Mouse (Mus musculus): ENCODE results near the gene Arpc4. TPM values are rescaled to one million over a fixed set of nuclear protein-coding genes. Genes with fewer than 3 reads are reported as not detected.

Arpc4 gene
- polyA plus RNA-seq, 1 experiment from 2014 or later: 241 TPM

GRCm38 (mm10) chr6:113384351-113384927 lies 6.5 kb downstream of the Arpc4 start:
- in situ Hi-C loops (cut with MboI; ENCODE audit: low pct_unique_long_range_greater_than_20kb): no loop called here
- DNase-seq (ENCODE audit: low read depth, low spot score) (no peak), ATAC-seq (no peak)
- no peak for TF ChIP-seq CTCF (IDR thresholded peaks at IDR 0.05)
- ChIA-PET POLR2A (no interaction called here), CTCF (interaction anchor here (1.7 kb wide), 1 partner anchor 18 kb away, joined by 3 read pairs; no protein-coding TSS in a partner anchor)
- H3K27me3 ChIP-seq: no peaks in the 10 kb centered on the region

- in situ Hi-C loops (cut with MboI; ENCODE audit: low pct_unique_long_range_greater_than_20kb): no loop called here
- ChIA-PET POLR2A (no interaction called here), CTCF (interaction anchor here (1.7 kb wide), 1 partner anchor 18 kb away, joined by 3 read pairs; no protein-coding TSS in a partner anchor)
- no peak for ATAC-seq
- no peaks in the 10 kb centered on the region for H3K27me3 ChIP-seq
- no peak for TF ChIP-seq CTCF (IDR thresholded peaks at IDR 0.05)
- DNase-seq (ENCODE audit: low read depth, low spot score): no peak
Measured at GRCm38 (mm10) chr6:113385160-113385714, 7.3 kb downstream of the Arpc4 start.

GRCm38 (mm10) chr6:113386025-113386424 lies 8.1 kb downstream of the Arpc4 start:
- no peaks in the 10 kb centered on the region for H3K27me3 ChIP-seq
- CTCF ChIA-PET: no interaction called here
- DNase-seq (ENCODE audit: low read depth, low spot score) (no peak), ATAC-seq (no peak)
- in situ Hi-C loops (cut with MboI; ENCODE audit: low pct_unique_long_range_greater_than_20kb): no loop called here
- no peak for TF ChIP-seq CTCF (IDR thresholded peaks at IDR 0.05)
- POLR2A ChIA-PET: no interaction called here

DNA sequence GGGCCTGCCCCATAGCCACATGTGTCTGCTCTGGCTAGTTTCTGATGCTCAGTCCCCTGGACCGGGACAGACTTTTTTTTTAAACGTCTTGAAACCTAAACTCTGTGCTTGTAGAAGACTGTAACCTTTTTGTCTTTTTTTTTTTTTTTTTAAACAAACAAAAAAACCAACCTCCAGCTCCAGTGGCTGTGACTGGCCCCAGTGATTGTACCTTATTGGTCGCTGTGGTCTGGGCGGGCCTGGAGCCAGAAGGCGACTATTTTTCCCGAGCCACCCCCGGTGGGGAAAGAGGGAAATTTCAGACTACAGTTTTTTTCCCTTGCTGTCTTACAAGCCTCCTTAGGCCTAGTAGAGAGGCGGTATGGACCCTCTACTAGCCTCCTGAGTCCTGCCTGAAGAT lies 11.0 kb downstream of the Arpc4 start, which contains the start of gene Ttll3:
TSS of gene Ttll3 (plus strand) at position 301 of the 400 bp plus-strand sequence.
- ChIA-PET POLR2A (interaction anchor here (1.9 kb wide), 1 partner anchor 10 kb away, joined by 5 read pairs; no protein-coding TSS in a partner anchor), CTCF (no interaction called here)
- TF ChIP-seq CTCF (IDR thresholded peaks at IDR 0.05): no peak
- in situ Hi-C loops (cut with MboI; ENCODE audit: low pct_unique_long_range_greater_than_20kb): no loop called here
- no peaks in the 10 kb centered on the region for H3K27me3 ChIP-seq
- ATAC-seq (no peak), DNase-seq (ENCODE audit: low read depth, low spot score) (no peak)

DNA sequence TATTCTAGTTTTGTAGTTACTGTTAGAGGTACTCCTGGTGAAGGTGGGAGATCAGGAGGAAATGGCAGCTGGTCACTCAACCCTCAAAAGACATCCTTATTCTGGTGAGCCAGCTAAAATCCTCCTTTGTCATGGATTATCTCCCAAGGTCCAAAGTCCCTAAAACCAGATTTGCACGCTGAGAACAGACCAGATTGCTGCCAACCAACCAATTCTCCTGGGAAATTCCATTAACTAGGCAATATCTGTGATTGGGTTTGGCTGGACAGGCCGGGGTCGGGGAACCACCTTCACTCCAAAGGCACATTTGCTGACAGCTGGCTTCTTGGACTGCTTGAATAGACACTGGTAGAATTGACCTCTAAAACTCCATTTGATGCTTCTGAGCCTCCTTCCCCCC lies 12.8 kb downstream of the Arpc4 start:
- in situ Hi-C loops (cut with MboI; ENCODE audit: low pct_unique_long_range_greater_than_20kb): no loop called here
- CTCF ChIA-PET: interaction anchor here (0.9 to 1.3 kb wide), 4 partner anchors 9 to 16 kb away, joined by 3 read pairs; no protein-coding TSS in a partner anchor
- no peak for DNase-seq (ENCODE audit: low read depth, low spot score)
- POLR2A ChIA-PET: interaction anchor here (1.0 to 1.6 kb wide), 3 partner anchors 12 to 22 kb away, joined by 3 to 4 read pairs (median 3); no protein-coding TSS in a partner anchor
- no peaks in the 10 kb centered on the region for H3K27me3 ChIP-seq
- no peak for ATAC-seq
- TF ChIP-seq CTCF (IDR thresholded peaks at IDR 0.05): no peak

DNA sequence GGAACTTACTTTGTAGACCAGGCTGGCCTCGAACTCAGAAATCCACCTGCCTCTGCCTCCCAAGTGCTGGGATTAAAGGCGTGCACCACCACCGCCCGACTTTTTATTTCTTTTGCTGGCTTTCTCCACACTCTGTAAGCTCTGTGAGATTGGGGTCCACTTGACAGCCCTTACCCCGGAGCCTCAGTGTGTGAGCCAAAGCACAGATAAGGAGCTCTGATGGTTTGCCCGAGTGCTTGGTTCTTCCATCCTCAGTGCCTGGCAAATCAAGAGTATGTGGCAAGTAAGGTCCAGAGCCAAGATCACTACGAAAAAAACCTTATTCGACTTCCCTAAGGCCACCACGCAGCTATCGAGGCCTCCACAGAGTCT lies 14.1 kb downstream of the Arpc4 start:
- ChIA-PET POLR2A (interaction anchor here (1.6 kb wide), 1 partner anchor 23 kb away, joined by 3 read pairs; no protein-coding TSS in a partner anchor), CTCF (interaction anchor here (0.9 to 1.4 kb wide), 2 partner anchors 10 to 179 kb away, joined by 3 to 5 read pairs; no protein-coding TSS in a partner anchor)
- H3K27me3 ChIP-seq: no peaks in the 10 kb centered on the region
- DNase-seq (ENCODE audit: low read depth, low spot score) (no peak), ATAC-seq (no peak)
- TF ChIP-seq CTCF (IDR thresholded peaks at IDR 0.05): no peak
- in situ Hi-C loops (cut with MboI; ENCODE audit: low pct_unique_long_range_greater_than_20kb): no loop called here

DNA sequence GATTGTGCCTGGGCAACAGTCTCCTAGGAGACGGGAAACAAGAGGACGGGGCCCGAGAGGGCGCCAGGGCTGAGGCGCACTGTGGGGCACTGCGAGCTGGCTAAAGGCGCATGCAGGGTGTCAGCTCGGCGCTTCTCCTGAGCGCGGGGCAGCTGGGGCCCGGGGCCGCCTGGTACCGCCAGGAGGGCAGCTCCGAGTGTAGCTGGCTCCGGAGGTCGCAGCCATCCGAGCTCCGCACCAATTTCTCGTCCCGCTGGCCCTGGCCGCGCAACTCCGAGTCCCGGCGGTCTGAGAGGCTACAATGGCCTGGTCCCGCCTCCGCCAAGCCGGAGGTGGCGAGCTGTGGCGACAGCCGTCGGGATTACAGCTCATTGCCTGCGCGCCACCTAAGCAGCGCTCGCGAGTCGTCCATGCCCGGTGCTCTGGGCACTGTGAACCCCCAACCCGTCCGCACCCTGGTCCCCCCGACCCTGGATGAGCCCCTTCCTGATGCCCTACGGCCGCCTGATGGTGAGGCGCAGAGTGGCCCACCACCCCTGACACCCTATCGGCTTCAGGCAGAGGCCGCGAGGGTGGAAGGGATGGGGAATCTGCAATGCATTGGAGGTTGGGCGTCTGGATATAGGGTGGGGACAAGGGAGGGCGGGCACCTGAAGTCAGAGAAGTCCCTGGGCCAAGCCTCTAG lies 14.6 kb downstream of the Arpc4 start:
- CTCF ChIA-PET: interaction anchor here (0.9 to 1.4 kb wide), 3 partner anchors 10 to 178 kb away, joined by 3 to 5 read pairs (median 3); no protein-coding TSS in a partner anchor
- TF ChIP-seq CTCF (IDR thresholded peaks at IDR 0.05): no peak
- in situ Hi-C loops (cut with MboI; ENCODE audit: low pct_unique_long_range_greater_than_20kb): no loop called here
- no peaks in the 10 kb centered on the region for H3K27me3 ChIP-seq
- ATAC-seq (no peak), DNase-seq (ENCODE audit: low read depth, low spot score) (no peak)
- POLR2A ChIA-PET: interaction anchor here (1.6 kb wide), 1 partner anchor 24 kb away, joined by 3 read pairs; no protein-coding TSS in a partner anchor

DNA sequence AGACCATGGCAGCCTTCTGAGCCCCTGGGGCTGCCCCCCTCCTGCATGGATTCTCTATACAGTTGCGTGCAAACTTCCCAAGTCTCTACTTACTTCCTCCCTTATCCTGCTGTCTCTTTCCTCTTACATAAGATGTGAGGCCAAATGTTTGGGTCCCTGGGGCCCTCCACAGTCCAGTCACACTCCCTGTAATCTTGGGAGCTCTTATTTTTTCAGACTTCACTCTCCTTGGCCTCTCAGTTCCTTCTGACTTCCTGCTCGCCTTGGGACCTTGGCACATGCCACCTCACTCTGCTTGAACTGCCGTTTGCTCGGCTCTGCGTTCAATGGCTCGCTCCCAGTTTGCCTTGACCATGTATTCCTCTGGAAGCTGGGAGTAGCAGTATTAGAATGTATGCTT lies 16.0 kb downstream of the Arpc4 start:
- in situ Hi-C loops (cut with MboI; ENCODE audit: low pct_unique_long_range_greater_than_20kb): no loop called here
- H3K27me3 ChIP-seq: no peaks in the 10 kb centered on the region
- ATAC-seq (no peak), DNase-seq (ENCODE audit: low read depth, low spot score) (no peak)
- ChIA-PET CTCF (no interaction called here), POLR2A (no interaction called here)
- no peak for TF ChIP-seq CTCF (IDR thresholded peaks at IDR 0.05)

DNA sequence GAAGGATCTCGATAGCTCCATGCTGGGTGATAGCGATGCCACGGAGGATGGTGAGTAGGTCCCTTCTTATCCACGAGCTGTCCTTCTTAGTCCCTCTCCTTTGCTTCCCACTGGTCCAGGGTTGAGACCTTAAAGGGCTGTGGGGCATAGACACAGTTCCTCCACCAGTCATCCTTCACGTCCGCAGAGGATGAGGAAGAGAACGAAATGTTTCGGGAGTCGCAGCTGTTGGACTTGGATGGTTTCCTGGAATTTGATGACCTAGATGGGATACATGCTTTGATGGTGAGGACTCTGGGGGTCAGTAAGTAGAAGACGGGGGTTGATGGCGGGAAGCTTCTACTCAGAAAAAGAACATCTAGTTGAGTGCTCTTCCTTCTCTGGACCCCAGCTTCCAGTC lies 16.9 kb downstream of the Arpc4 start:
- ChIA-PET CTCF (no interaction called here), POLR2A (no interaction called here)
- no peaks in the 10 kb centered on the region for H3K27me3 ChIP-seq
- no peak for TF ChIP-seq CTCF (IDR thresholded peaks at IDR 0.05)
- no peak for ATAC-seq
- no peak for DNase-seq (ENCODE audit: low read depth, low spot score)
- in situ Hi-C loops (cut with MboI; ENCODE audit: low pct_unique_long_range_greater_than_20kb): no loop called here

DNA sequence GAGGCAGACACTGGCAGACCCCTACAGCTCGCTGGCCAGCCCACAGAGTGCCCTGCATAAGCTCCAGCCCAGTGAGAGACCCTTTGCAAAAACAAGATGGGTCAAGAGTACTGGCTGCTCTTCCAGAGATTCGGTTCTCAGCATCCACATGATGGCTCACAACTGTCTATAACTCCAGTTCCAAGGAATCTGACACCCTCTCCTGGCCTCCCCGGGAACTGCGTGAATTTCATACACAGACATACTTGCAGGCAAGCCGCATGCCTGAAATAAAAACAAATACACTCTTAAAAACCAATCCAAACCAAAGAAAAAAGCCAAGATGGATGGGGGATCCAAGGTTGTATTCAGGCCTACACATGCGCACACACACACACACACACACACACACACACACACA lies 17.6 kb downstream of the Arpc4 start:
- ChIA-PET POLR2A (interaction anchor here (0.6 kb wide), 1 partner anchor 13 kb away, joined by 3 read pairs; no protein-coding TSS in a partner anchor), CTCF (no interaction called here)
- no peaks in the 10 kb centered on the region for H3K27me3 ChIP-seq
- DNase-seq (ENCODE audit: low read depth, low spot score) (no peak), ATAC-seq (no peak)
- no peak for TF ChIP-seq CTCF (IDR thresholded peaks at IDR 0.05)
- in situ Hi-C loops (cut with MboI; ENCODE audit: low pct_unique_long_range_greater_than_20kb): no loop called here

Measured in Patski (cell line).